Mouse (Mus musculus) forebrain, embryonic 14.5 days (tissue): ENCODE measurements at regions not wholly inside any gene's neighbourhood (a gene's known extent, or its start where the extent isn't known, plus 50 kb on each side); places are given as distances from the start of the nearest gene placed in this dataset.

Experiments
- ATAC-seq: fragments of 200-750 bp; cut with Nextera tagmentation; 2 replicates; pipeline ENCODE4 v1.8.0; 2017; ENCODE audit warnings: mild to moderate bottlenecking, moderate library complexity
- DNase-seq: peaks from one replicate; pipeline ENCODE4 v3.0.0-alpha.2; 2015; ENCODE audit warnings: low spot score
- H3K27ac ChIP-seq: fragments of 300-500 bp; sonication (generic); 2 replicates; pipeline ENCODE4 v1.5.1; 2014; ENCODE audit warnings: low read depth, mild to moderate bottlenecking, control low read depth, low read length, moderate library complexity
- H3K27me3 ChIP-seq: fragments of 300-500 bp; sonication (generic); replicated peaks from 2 replicates; pipeline ENCODE4 v1.6.1; 2014; ENCODE audit warnings: low read length, control low read depth, mixed read lengths; ENCODE audit not compliant: control insufficient read depth, insufficient read depth
- H3K36me3 ChIP-seq: fragments of 300-500 bp; sonication (generic); 2 replicates; pipeline ENCODE4 v1.6.1; 2014; ENCODE audit warnings: low read length, control low read depth; ENCODE audit not compliant: control insufficient read depth, insufficient read depth
- H3K4me1 ChIP-seq: fragments of 300-500 bp; sonication (generic); 2 replicates; pipeline ENCODE4 v1.6.1; 2014; ENCODE audit warnings: antibody characterized with exemption, low read length, control low read depth; ENCODE audit not compliant: control insufficient read depth, insufficient read depth
- H3K4me2 ChIP-seq: fragments of 300-500 bp; sonication (generic); 2 replicates; pipeline ENCODE4 v1.6.1; 2014; ENCODE audit warnings: mild to moderate bottlenecking, control low read depth, low read length
- H3K4me3 ChIP-seq: fragments of 300-500 bp; sonication (generic); 2 replicates; pipeline ENCODE4 v1.5.1; 2014; ENCODE audit warnings: low read depth, low read length, control low read depth
- H3K9ac ChIP-seq: fragments of 300-500 bp; sonication (generic); 2 replicates; pipeline ENCODE4 v1.6.1; 2014; ENCODE audit warnings: mild to moderate bottlenecking, low read length, control low read depth, moderate library complexity
- H3K9me3 ChIP-seq: fragments of 300-500 bp; sonication (generic); replicated peaks from 2 replicates; pipeline ENCODE4 v1.6.1; 2016; ENCODE audit warnings: low read length, control low read depth, mixed read lengths; ENCODE audit not compliant: control insufficient read depth
- WGBS: fragments of 180-500 bp; shearing (Covaris S2); extraction: QIAGEN DNeasy Blood & Tissue Kit; methylation state at CpG from one replicate; pipeline ENCODE4 v1.1.7; 2014; 5-methylcytosine and 5-hydroxymethylcytosine counted together

DNA sequence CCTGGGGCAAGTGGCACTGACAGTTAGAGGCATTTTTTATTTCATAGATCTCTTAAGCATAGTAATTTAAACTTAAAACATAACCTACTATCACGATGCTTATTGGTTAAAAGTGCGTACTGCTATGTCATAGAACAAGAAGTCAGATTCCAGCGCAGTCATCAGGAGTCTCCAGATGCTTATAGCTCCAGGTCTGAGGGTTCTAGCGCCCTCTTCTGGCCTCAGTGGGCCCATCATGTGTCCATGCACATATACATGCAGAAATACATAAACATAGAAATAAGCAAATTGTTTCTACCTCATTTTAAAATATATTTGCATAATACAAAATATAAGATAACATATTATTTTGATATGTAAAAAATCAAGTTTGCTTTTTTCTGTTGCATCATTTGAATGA, 1002.8 kb upstream of the Adgrl2 start:
- WGBS: 59% methylated on average over 4 of the region's 4 CpGs
- Histone ChIP-seq H3K4me3 (no peak overlapping the region), H3K4me1 (no peaks in the 10 kb centered on the region), H3K27me3 (no peaks in the 10 kb centered on the region), H3K27ac (no peak overlapping the region), H3K36me3 (no peaks in the 10 kb centered on the region), H3K9ac (no peak overlapping the region), H3K4me2 (no peak overlapping the region), H3K9me3 (no peaks in the 10 kb centered on the region)
- DNase-seq: peak; percentile 8
- no peak for ATAC-seq

DNA sequence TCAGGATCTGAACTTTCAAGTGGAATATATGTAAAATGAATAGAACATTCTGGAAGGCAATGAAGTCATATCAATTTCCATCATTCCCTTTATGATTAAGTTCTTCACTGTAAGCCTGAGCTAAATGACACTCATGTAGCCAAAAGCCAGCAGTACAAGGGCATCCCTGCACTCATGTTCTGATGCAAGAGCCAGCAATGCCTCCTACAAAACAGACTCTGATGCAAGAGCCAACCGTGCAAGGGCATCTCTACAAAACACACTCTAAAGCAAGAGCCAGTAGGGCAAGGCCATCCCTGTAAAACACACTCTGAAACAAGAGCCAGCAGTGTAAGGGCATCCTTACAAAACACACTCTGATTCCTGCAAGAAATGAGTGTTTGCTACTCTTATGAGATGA, 997.4 kb upstream of the Adgrl2 start:
- WGBS: 91% methylated on average over 1 of the region's 1 CpGs
- H3K4me3 ChIP-seq: no peak overlapping the region
- no peaks in the 10 kb centered on the region for H3K36me3 ChIP-seq
- no peaks in the 10 kb centered on the region for H3K27me3 ChIP-seq
- DNase-seq (no peak), ATAC-seq (no peak)
- H3K9ac ChIP-seq: no peak overlapping the region
- H3K4me2 ChIP-seq: no peak overlapping the region
- no peak overlapping the region for H3K27ac ChIP-seq
- H3K4me1 ChIP-seq: no peaks in the 10 kb centered on the region
- H3K9me3 ChIP-seq: no peaks in the 10 kb centered on the region

DNA sequence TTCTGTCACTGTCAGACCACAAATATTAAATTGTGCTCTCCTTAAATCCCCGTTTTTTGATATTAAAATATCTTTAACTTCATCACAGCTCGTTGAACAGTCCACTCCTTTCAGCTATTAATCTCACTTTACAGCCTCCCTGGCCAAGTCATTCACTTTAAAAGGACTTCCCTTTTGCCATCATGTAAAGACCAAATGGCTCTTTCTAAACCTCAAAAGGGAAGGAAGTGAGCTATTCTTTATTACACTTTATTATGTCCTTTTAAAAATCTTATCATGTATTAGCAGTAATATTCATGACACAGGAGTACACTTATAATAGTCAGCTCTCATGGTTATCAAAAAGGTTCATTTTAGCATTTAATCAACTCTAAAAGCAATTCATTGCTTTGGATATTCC, 966.6 kb upstream of the Adgrl2 start:
- H3K4me1 ChIP-seq: no peaks in the 10 kb centered on the region
- ATAC-seq (no peak), DNase-seq (no peak)
- H3K27me3 ChIP-seq: no peaks in the 10 kb centered on the region
- H3K4me2 ChIP-seq: no peak overlapping the region
- H3K9ac ChIP-seq: no peak overlapping the region
- 56% methylated on average over 2 of the region's 2 CpGs for WGBS
- no peaks in the 10 kb centered on the region for H3K36me3 ChIP-seq
- no peaks in the 10 kb centered on the region for H3K9me3 ChIP-seq
- no peak overlapping the region for H3K4me3 ChIP-seq
- no peak overlapping the region for H3K27ac ChIP-seq

DNA sequence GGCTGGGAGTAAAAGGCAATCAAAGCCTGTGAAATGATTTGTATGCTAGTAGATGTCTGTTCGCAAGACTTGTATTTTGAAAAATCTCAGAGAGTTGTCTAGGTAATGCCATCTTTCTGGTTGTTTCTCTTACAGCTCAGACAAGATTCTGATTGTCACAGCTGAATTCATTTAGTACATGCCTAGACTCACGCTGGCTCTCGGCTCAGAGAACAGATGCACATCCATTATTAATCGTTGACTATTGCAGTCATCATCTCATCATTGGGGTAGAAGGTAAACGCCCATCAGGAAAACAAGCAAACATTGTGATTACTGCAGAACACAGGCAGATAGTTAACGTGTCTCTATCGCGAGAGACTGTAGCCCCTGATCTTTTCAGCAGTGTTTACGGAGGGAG, 945.8 kb upstream of the Adgrl2 start:
- H3K4me3 ChIP-seq: no peak overlapping the region
- no peaks in the 10 kb centered on the region for H3K4me1 ChIP-seq
- no peak overlapping the region for H3K9ac ChIP-seq
- H3K27ac ChIP-seq: no peak overlapping the region
- no peaks in the 10 kb centered on the region for H3K27me3 ChIP-seq
- no peaks in the 10 kb centered on the region for H3K36me3 ChIP-seq
- ATAC-seq (peak; percentile 62), DNase-seq (peak; percentile 61)
- no peak overlapping the region for H3K4me2 ChIP-seq
- H3K9me3 ChIP-seq: no peaks in the 10 kb centered on the region
- WGBS: 74% methylated on average over 9 of the region's 9 CpGs

DNA sequence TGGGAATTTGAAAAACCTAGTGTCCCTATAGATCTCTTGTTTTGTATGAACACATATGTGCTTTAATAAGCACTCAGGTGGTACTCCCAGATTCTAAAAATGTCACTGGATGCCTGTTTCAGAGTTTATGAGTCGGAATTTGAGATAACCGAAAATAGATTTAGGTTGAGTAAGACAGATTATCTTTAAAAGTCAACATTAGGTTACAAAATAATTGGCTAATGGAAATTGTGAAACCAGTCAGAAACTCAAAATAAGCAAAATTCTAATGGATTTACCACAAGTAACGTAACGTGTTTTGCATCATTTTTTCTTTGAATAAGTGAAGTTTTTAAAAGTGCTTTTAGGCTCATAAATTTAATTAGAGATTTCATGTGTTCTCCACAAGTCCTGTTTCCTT, 944.5 kb upstream of the Adgrl2 start:
- Histone ChIP-seq H3K27me3 (no peaks in the 10 kb centered on the region), H3K9me3 (no peaks in the 10 kb centered on the region), H3K36me3 (no peaks in the 10 kb centered on the region), H3K4me1 (no peaks in the 10 kb centered on the region), H3K9ac (no peak overlapping the region), H3K4me3 (no peak overlapping the region), H3K4me2 (no peak overlapping the region), H3K27ac (no peak overlapping the region)
- ATAC-seq: no peak
- DNase-seq: no peak
- WGBS: 89% methylated on average over 4 of the region's 4 CpGs

DNA sequence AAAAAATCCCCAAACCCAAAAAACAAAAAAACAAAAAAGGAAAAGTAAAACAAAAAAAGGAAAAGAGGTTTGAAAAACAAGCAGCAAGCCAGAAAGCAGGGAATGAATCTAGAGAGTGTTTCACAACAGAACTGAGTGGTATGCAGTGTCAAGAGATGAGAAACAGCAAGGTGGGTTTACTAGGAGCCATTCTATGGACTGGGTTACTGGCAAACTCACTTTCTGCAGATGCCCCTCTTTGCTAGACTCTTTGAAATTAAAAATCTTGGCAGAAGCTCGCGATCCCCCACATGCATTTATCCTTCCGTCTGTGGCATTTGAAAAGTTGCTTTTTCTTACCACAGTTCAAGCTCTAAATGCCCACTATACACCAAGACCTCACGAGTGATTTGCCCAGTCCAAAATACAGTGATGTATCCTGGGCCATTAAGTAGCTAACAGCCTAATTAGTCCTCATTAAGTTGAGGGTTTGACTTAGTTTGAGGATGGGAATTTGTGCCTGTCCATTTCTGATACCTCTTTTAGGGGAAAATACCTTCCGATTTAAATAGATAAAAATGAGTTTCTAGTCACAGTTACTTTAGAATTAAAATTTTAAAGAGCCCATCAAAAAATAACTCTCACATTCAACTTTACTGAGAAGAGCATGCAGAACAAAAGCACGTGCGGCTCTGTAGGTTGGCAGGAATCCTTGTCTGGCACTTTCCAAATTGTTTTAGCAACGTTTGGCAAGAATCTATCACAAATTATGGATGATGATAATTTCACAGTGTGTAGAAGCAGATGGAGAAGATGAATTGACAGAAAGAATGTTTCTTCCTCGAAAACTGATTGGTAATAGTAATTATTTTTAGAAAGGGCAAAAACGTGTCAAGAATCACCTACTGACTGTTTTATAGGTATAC, 938.4 kb upstream of the Adgrl2 start:
- ATAC-seq (peak; percentile 73; the same call in 1 of the 2 replicates), DNase-seq (peak; percentile 81)
- H3K4me1 ChIP-seq: peaks cover 4% of the 10 kb centered on the region; the same call in 1 of the 2 replicates
- H3K4me3 ChIP-seq: no peak overlapping the region
- H3K9me3 ChIP-seq: no peaks in the 10 kb centered on the region
- no peak overlapping the region for H3K27ac ChIP-seq
- H3K36me3 ChIP-seq: no peaks in the 10 kb centered on the region
- 56% methylated on average over 10 of the region's 10 CpGs for WGBS
- no peaks in the 10 kb centered on the region for H3K27me3 ChIP-seq
- no peak overlapping the region for H3K4me2 ChIP-seq
- H3K9ac ChIP-seq: no peak overlapping the region

DNA sequence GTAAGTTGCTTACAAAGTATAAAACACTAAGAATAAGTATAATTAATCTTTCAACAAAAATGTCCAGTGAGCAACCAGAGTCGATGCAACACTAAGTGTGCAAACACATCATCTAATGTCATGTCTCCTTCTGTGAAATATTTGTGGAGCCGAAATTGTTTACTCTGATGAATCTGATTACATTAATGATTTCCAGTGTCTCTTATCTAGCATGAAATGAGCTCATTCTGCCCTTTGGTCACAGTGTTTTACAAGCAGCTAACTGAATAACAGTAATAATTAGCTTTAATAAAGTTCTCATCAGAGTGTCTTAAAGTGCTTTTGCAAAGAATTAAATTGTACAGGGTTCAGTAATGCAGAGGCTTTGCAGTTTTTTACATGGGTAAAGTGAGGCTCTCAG, 929.9 kb upstream of the Adgrl2 start:
- Histone ChIP-seq H3K4me3 (no peak overlapping the region), H3K4me1 (no peaks in the 10 kb centered on the region), H3K27me3 (no peaks in the 10 kb centered on the region), H3K4me2 (no peak overlapping the region), H3K27ac (no peak overlapping the region), H3K9ac (no peak overlapping the region), H3K36me3 (no peaks in the 10 kb centered on the region), H3K9me3 (no peaks in the 10 kb centered on the region)
- ATAC-seq (no peak), DNase-seq (no peak)
- WGBS: 83% methylated on average over 2 of the region's 2 CpGs

DNA sequence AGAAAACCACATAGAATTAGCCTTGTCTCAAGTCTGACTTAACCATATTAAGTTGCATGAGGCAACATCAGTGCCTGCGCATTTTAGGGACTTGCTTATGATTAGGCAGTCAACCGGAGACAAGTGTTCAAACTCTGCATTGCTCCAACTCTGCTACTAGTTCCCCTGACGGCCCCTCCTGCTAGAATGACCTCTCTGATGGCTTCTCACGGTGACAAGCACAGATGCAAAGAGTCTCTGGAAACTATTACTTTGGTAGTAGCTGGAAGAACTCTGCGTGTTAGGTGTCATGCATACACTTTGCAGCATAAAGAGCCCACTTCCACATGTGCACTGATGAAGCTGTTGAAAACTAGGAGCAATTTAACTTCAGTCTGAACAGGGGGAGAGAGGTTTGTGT, 927.8 kb upstream of the Adgrl2 start:
- no peak overlapping the region for H3K9ac ChIP-seq
- H3K27me3 ChIP-seq: no peaks in the 10 kb centered on the region
- no peaks in the 10 kb centered on the region for H3K36me3 ChIP-seq
- no peak overlapping the region for H3K4me2 ChIP-seq
- H3K9me3 ChIP-seq: no peaks in the 10 kb centered on the region
- H3K4me3 ChIP-seq: no peak overlapping the region
- 72% methylated on average over 5 of the region's 5 CpGs for WGBS
- no peak overlapping the region for H3K27ac ChIP-seq
- DNase-seq (no peak), ATAC-seq (no peak)
- H3K4me1 ChIP-seq: no peaks in the 10 kb centered on the region

DNA sequence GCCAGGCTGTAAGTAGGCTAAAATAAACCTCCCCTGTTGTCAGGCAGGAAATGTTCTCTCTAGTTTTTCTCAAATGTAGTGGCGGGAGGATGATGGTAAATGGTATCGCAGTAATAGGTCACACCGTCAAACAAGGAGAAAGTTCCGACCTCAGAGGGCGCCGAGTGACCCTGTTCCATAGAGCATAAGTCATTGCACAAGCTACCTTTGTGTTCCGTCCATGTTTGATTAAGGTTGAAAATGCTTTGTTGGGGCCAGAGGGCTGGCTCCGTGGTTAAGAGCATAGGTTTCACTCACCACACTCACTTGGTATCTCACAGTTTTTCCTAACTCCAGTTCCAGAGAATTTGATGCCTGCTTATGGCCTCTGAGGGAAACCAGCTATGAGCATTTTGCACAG, 920.4 kb upstream of the Adgrl2 start:
- Histone ChIP-seq H3K9me3 (no peaks in the 10 kb centered on the region), H3K4me1 (no peaks in the 10 kb centered on the region), H3K36me3 (no peaks in the 10 kb centered on the region), H3K4me2 (no peak overlapping the region), H3K27ac (no peak overlapping the region), H3K27me3 (no peaks in the 10 kb centered on the region), H3K9ac (no peak overlapping the region), H3K4me3 (no peak overlapping the region)
- ATAC-seq: no peak
- DNase-seq: no peak
- WGBS: 93% methylated on average over 8 of the region's 8 CpGs
